Mouse (Mus musculus) lung, adult 2 months (tissue): Measurements from ENCODE around the gene Prdm2.

ENCODE experiments used
- CTCF ChIP-seq: fragments of 200-500 bp; IDR thresholded peaks from 2 replicates; pipeline ENCODE4 v1.5.1; 2011; ENCODE audit warnings: mild to moderate bottlenecking, low read length, control low read depth; ENCODE audit not compliant: insufficient read depth
- POLR2A ChIP-seq: fragments of 200-500 bp; IDR thresholded peaks from 2 replicates; pipeline ENCODE4 v1.6.1; 2011; ENCODE audit warnings: low read depth, mild to moderate bottlenecking, control low read depth, low read length, borderline replicate concordance; ENCODE audit errors: extremely low read depth

DNA sequence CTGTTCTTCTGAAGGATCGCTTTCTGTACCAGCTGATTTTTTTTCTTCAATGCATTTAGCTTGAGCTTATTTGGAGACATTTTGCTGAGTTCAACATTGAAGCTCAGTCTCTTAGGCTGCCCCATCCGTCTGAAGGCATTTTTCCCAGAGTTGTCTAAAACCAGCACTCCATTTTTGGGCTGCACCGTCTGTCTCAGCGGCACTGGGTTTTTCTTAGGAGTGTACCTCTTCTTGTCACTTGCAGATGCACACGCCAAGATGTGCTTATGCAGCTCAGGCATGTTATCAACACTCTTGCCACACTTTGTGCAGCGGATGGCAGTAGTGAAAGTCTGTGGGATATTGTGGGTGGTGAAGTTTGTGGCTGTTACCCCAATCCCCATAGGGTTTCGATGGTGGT, 80.4 kb downstream of the Prdm2 start:
- TF ChIP-seq CTCF (no peak), POLR2A (no peak)
